Mouse (Mus musculus) liver, embryonic 15.5 days (tissue): ENCODE results near the gene Kcnj11. TPM values are rescaled to one million over a fixed set of nuclear protein-coding genes. Genes with fewer than 3 reads are reported as not detected.

ENCODE experiments used
- ATAC-seq: fragments of 200-750 bp; cut with Nextera tagmentation; 2 replicates; pipeline ENCODE4 v1.8.0; 2017; ENCODE audit warnings: moderate number of reproducible peaks, mild to moderate bottlenecking, moderate library complexity; ENCODE audit not compliant: insufficient read depth
- H3K27ac ChIP-seq: fragments of 300-500 bp; sonication (generic); replicated peaks from 2 replicates; pipeline ENCODE4 v1.5.1; 2015; ENCODE audit warnings: mild to moderate bottlenecking, inconsistent platforms
- H3K27me3 ChIP-seq: fragments of 300-500 bp; sonication (generic); 2 replicates; pipeline ENCODE4 v1.6.1; 2015; ENCODE audit warnings: mild to moderate bottlenecking, inconsistent platforms
- H3K36me3 ChIP-seq: fragments of 300-500 bp; sonication (generic); replicated peaks from 2 replicates; pipeline ENCODE4 v1.6.1; 2015; ENCODE audit warnings: moderate library complexity, mild to moderate bottlenecking, inconsistent platforms
- H3K4me1 ChIP-seq: fragments of 300-500 bp; sonication (generic); replicated peaks from 2 replicates; pipeline ENCODE4 v1.6.1; 2015; ENCODE audit warnings: inconsistent platforms
- H3K4me2 ChIP-seq: fragments of 300-500 bp; sonication (generic); 2 replicates; pipeline ENCODE4 v1.6.1; 2015; ENCODE audit warnings: moderate library complexity, mild to moderate bottlenecking, inconsistent platforms
- H3K4me3 ChIP-seq: fragments of 300-500 bp; sonication (generic); replicated peaks from 2 replicates; pipeline ENCODE4 v1.5.1; 2015; ENCODE audit warnings: mild to moderate bottlenecking, inconsistent platforms
- H3K9ac ChIP-seq: fragments of 300-500 bp; sonication (generic); 2 replicates; pipeline ENCODE4 v1.6.1; 2015; ENCODE audit warnings: moderate library complexity, mild to moderate bottlenecking, inconsistent platforms
- H3K9me3 ChIP-seq: fragments of 300-500 bp; sonication (generic); replicated peaks from 2 replicates; pipeline ENCODE4 v1.6.1; 2016; ENCODE audit warnings: inconsistent platforms
- WGBS: fragments of 180-500 bp; shearing (Covaris S2); methylation state at CpG from one replicate; pipeline ENCODE4 v1.1.7; 2015; ENCODE audit warnings: mixed read lengths; ENCODE audit not compliant: insufficient replicate concordance; 5-methylcytosine and 5-hydroxymethylcytosine counted together
- polyA plus RNA-seq: library from polyadenylated mRNA; unstranded; fragments of >200 nt; fragmentation: Nextera tagmentation; extraction: Ambion mirVana; gene quantifications from 2 replicates; pipeline ENCODE4 v1.2.1, GENCODE M21; 2015

Gene Kcnj11
- polyA plus RNA-seq, 1 experiment from 2014 or later, result 0.08 TPM

- Histone ChIP-seq H3K27ac (no peak overlapping the region), H3K9me3 (no peaks in the 10 kb centered on the region), H3K4me3 (no peak overlapping the region), H3K36me3 (no peaks in the 10 kb centered on the region), H3K4me1 (peaks cover 6% of the 10 kb centered on the region), H3K4me2 (no peak overlapping the region), H3K27me3 (peaks cover 15% of the 10 kb centered on the region), H3K9ac (no peak overlapping the region)
- no peak for ATAC-seq
- WGBS, result 68% methylated on average over 27 of the region's 27 CpGs
Observed at GRCm38 (mm10) chr7:46104256-46104915, 3.8 kb upstream of the Kcnj11 start.

DNA sequence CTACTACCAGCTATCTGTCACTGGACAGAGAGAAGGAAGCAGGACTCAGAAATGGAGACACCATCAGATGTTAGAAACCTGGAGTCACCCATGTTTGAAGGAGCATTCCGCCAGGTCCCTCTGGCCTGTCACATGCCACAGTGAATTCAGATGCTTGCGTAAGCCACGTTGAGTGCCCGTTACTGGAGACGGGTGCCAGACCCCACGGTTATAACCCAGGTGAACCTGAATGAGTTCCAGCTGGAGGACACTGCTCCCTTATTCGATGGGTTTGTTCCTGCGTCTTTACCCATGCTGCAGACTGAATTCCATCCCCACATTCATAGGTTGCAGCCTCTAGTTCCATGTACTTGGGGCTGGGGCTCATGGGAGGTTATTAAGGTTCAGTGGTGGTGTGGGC lies 3.2 kb upstream of the Kcnj11 start:
- H3K27me3 ChIP-seq, result peaks cover 21% of the 10 kb centered on the region
- ATAC-seq, result no peak
- WGBS, result 73% methylated on average over 8 of the region's 8 CpGs
- H3K4me3 ChIP-seq, result no peak overlapping the region
- H3K4me2 ChIP-seq, result no peak overlapping the region
- H3K9me3 ChIP-seq, result no peaks in the 10 kb centered on the region
- H3K9ac ChIP-seq, result no peak overlapping the region
- H3K27ac ChIP-seq, result no peak overlapping the region
- H3K4me1 ChIP-seq, result peaks cover 6% of the 10 kb centered on the region
- H3K36me3 ChIP-seq, result no peaks in the 10 kb centered on the region

- ATAC-seq, result no peak
- 64% methylated on average over 8 of the region's 8 CpGs for WGBS
- no peak overlapping the region for H3K4me3 ChIP-seq
- H3K27ac ChIP-seq, result no peak overlapping the region
- no peak overlapping the region for H3K4me2 ChIP-seq
- H3K27me3 ChIP-seq, result peaks cover 26% of the 10 kb centered on the region
- no peaks in the 10 kb centered on the region for H3K36me3 ChIP-seq
- H3K4me1 ChIP-seq, result peaks cover 6% of the 10 kb centered on the region
- H3K9ac ChIP-seq, result no peak overlapping the region
- no peaks in the 10 kb centered on the region for H3K9me3 ChIP-seq
Observed at GRCm38 (mm10) chr7:46103075-46103591, 2.6 kb upstream of the Kcnj11 start.

DNA sequence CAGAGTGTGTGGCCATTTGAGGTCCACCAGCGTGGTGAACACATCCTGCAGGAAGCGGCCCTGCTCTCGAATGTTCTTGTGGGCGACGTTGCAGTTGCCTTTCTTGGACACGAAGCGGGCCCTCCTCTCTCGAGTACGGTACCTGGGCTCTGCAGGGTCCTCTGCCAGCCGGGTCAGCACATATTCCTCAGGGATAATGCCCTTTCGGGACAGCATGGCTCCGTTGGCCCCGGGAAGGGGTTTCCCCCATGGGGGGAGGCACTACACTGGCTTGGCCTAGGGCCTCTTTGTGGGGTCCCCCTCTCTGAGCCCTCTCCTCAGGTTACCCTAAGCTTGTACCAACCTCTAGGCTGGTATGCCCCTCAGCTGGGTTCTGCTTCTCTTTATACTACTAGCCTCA lies 882 bp downstream of the Kcnj11 start:
- H3K4me3 ChIP-seq, result no peak overlapping the region
- no peaks in the 10 kb centered on the region for H3K36me3 ChIP-seq
- no peaks in the 10 kb centered on the region for H3K9me3 ChIP-seq
- no peak for ATAC-seq
- H3K4me1 ChIP-seq, result peaks cover 6% of the 10 kb centered on the region
- no peak overlapping the region for H3K4me2 ChIP-seq
- peaks cover 38% of the 10 kb centered on the region for H3K27me3 ChIP-seq
- WGBS, result 45% methylated on average over 13 of the region's 13 CpGs
- H3K9ac ChIP-seq, result no peak overlapping the region
- H3K27ac ChIP-seq, result no peak overlapping the region

DNA sequence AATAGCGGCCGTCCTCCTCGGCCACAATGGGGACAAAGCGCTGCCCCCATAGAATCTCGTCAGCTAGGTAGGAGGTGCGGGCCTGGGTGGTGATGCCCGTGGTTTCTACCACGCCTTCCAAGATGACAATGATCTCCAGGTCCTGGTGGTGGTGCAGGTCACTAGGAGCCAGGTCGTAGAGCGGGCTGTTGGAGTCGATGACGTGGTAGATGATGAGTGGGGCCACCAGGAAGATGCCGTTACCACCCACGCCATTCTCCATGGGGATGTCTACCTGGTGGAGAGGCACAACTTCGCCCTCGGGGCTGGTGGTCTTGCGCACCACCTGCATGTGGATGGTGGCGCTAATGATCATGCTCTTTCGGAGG lies 1.7 kb downstream of the Kcnj11 start:
- H3K4me2 ChIP-seq, result no peak overlapping the region
- H3K9me3 ChIP-seq, result no peaks in the 10 kb centered on the region
- no peaks in the 10 kb centered on the region for H3K36me3 ChIP-seq
- H3K27ac ChIP-seq, result no peak overlapping the region
- ATAC-seq, result no peak
- WGBS, result 75% methylated on average over 19 of the region's 19 CpGs
- no peak overlapping the region for H3K4me3 ChIP-seq
- H3K27me3 ChIP-seq, result peaks cover 44% of the 10 kb centered on the region
- H3K4me1 ChIP-seq, result peaks cover 6% of the 10 kb centered on the region
- no peak overlapping the region for H3K9ac ChIP-seq

DNA sequence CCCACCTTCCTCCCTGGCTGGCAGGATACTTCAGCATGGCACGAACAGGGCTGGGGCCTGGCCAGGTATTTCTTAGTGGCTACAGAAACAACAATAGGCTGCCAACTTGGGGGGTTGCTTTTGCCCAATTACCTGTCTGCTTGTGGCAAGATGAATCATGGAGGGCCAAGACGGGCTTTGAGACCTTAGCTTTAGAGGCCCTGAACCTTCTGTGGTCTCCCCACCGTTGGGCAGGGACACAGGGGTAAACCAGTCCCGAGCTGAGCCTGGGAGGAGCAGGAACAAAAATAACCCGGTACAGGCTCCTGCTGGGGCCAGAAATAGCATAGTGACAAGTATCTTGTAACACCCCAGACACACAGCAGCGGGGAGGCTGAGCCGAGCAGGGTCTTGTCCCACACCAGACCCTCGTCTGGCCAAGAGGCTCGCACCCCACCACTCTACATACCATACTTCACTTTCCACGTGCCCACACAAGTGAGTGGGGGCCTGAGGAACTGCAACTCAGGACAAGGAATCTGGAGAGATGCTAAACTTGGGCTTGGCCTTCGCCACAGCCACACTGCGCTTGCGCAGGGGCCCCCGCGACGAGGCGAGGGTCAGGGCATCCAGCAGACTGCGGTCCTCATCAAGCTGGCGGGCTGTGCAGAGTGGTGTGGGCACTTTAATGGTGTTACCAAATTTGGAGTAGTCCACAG lies 2.2 kb downstream of the Kcnj11 start:
- no peak for ATAC-seq
- peaks cover 48% of the 10 kb centered on the region for H3K27me3 ChIP-seq
- H3K9me3 ChIP-seq, result no peaks in the 10 kb centered on the region

GRCm38 (mm10) chr7:46097319-46097783 lies 3.2 kb downstream of the Kcnj11 start:
- H3K4me3 ChIP-seq, result no peak overlapping the region
- H3K9ac ChIP-seq, result no peak overlapping the region
- no peak for ATAC-seq
- H3K4me1 ChIP-seq, result peaks cover 6% of the 10 kb centered on the region
- 43% methylated on average over 4 of the region's 4 CpGs for WGBS
- no peaks in the 10 kb centered on the region for H3K9me3 ChIP-seq
- no peak overlapping the region for H3K27ac ChIP-seq
- H3K36me3 ChIP-seq, result no peaks in the 10 kb centered on the region
- H3K4me2 ChIP-seq, result no peak overlapping the region
- H3K27me3 ChIP-seq, result peaks cover 55% of the 10 kb centered on the region

More for the DNA sequence above, 2.2 kb downstream of the Kcnj11 start:
- Histone ChIP-seq H3K4me1 (peaks cover 6% of the 10 kb centered on the region), H3K9ac (no peak overlapping the region), H3K36me3 (no peaks in the 10 kb centered on the region), H3K4me3 (no peak overlapping the region), H3K27ac (no peak overlapping the region), H3K4me2 (no peak overlapping the region)
- 65% methylated on average over 19 of the region's 19 CpGs for WGBS

DNA sequence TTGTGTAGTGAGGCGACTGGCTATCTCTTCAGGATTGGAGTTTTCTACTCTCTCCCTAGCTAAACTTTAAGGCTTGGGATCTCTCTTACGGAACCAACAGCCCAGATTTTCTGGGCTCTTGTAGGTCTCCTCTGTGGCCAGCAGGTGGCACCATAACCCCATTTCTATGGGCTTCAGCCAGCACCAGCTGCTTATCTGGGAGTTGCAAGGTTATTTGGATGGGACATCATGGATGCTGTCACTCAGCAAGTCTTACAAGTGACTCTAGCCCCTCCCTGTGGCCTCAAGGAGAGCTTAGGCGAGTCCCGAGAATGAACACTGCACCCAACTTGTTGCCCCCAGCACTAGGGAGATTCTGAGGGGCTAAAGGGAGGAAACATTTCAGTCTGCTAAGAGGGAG lies 4.4 kb downstream of the Kcnj11 start:
- no peaks in the 10 kb centered on the region for H3K36me3 ChIP-seq
- H3K4me1 ChIP-seq, result peaks cover 6% of the 10 kb centered on the region
- 5% methylated on average over 4 of the region's 4 CpGs for WGBS
- H3K9ac ChIP-seq, result no peak overlapping the region
- ATAC-seq, result no peak
- no peak overlapping the region for H3K4me2 ChIP-seq
- H3K9me3 ChIP-seq, result no peaks in the 10 kb centered on the region
- H3K4me3 ChIP-seq, result no peak overlapping the region
- no peak overlapping the region for H3K27ac ChIP-seq
- peaks cover 55% of the 10 kb centered on the region for H3K27me3 ChIP-seq

DNA sequence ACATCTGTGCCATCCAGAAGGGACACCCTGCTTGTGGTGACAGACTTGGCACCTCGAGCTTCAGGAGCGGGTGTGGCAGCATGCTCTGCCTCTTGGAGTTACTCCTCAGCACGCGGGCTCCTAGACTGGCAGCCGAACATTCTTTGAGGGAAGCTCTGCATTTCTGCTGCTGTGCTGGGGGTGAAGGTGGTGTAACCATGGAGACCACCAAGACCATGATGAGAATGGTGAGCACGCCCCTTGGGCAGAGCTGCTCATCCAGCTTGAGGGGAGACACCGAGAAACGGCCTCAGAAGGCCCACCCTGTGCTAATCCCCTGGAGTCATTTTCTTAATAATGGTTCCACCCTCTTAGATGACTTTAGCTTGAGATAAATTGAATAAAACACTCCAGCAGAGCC lies 7.8 kb downstream of the Kcnj11 start:
- Histone ChIP-seq H3K27me3 (peaks cover 29% of the 10 kb centered on the region), H3K4me1 (no peaks in the 10 kb centered on the region), H3K27ac (no peak overlapping the region), H3K9ac (no peak overlapping the region), H3K9me3 (no peaks in the 10 kb centered on the region), H3K4me2 (no peak overlapping the region), H3K36me3 (no peaks in the 10 kb centered on the region), H3K4me3 (no peak overlapping the region)
- WGBS, result 46% methylated on average over 8 of the region's 8 CpGs
- no peak for ATAC-seq

GRCm38 (mm10) chr7:46088241-46088640 lies 12.3 kb downstream of the Kcnj11 start:
- Histone ChIP-seq H3K36me3 (peaks cover 12% of the 10 kb centered on the region), H3K4me2 (no peak overlapping the region), H3K4me3 (no peak overlapping the region), H3K4me1 (peaks cover 8% of the 10 kb centered on the region), H3K27ac (no peak overlapping the region), H3K27me3 (peaks cover 6% of the 10 kb centered on the region), H3K9me3 (no peaks in the 10 kb centered on the region), H3K9ac (no peak overlapping the region)
- 35% methylated on average over 6 of the region's 6 CpGs for WGBS
- no peak for ATAC-seq

- H3K9me3 ChIP-seq, result no peaks in the 10 kb centered on the region
- no peak overlapping the region for H3K4me2 ChIP-seq
- ATAC-seq, result no peak
- no peak overlapping the region for H3K4me3 ChIP-seq
- H3K9ac ChIP-seq, result no peak overlapping the region
- H3K36me3 ChIP-seq, result peaks cover 31% of the 10 kb centered on the region
- no peaks in the 10 kb centered on the region; the same call in 1 of the 2 replicates for H3K27me3 ChIP-seq
- peaks cover 8% of the 10 kb centered on the region for H3K4me1 ChIP-seq
- no peak overlapping the region for H3K27ac ChIP-seq
- WGBS, result 61% methylated on average over 6 of the region's 6 CpGs
Observed at GRCm38 (mm10) chr7:46086378-46086777, 14.2 kb downstream of the Kcnj11 start.
